Mouse (Mus musculus) skeletal muscle tissue, adult 2 months (tissue): ENCODE data around the gene Gm29776.
A peak's percentile ranks its signal among the peaks of the same experiment; 100 is the strongest.

Source experiments
- DNase-seq: peaks from one replicate; pipeline ENCODE4 v3.0.0-alpha.2; 2012; ENCODE audit warnings: low read depth, low spot score

Gm29776 gene

GRCm38 (mm10) chr14:54698733-54699132, at the start of gene Gm29776:
Gene Gm29776, minus strand, starts transcription at chr14:54698833.
- no peak for DNase-seq

- DNase-seq = no peak
These were observed 47.4 kb upstream of the Gm29776 start for GRCm38 (mm10) chr14:54746038-54746437.

GRCm38 (mm10) chr14:54744473-54744872, 45.8 kb upstream of the Gm29776 start:
- DNase-seq = no peak

DNA sequence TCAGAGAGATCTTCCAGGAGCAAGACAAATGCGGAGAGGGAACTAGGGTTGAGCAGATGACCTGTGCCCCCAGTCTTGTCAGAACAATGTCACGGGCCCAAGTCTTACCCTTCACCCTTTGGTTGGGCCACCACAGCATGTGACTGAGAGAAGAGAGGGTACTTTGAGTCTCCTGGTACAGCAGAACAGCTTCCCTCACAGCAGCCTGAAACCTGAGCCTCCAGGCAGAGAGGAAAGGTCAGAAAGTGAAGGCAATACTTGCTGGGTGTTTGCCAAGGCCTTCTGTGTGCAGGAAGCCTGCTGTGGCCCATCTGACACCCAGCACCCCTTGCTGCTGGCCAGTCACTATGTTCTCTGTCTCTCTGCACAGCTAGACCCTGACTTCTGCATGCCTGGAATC, 43.7 kb upstream of the Gm29776 start:
- peak; percentile 96 for DNase-seq

GRCm38 (mm10) chr14:54741721-54742120, 43.1 kb upstream of the Gm29776 start:
- DNase-seq = no peak

DNA sequence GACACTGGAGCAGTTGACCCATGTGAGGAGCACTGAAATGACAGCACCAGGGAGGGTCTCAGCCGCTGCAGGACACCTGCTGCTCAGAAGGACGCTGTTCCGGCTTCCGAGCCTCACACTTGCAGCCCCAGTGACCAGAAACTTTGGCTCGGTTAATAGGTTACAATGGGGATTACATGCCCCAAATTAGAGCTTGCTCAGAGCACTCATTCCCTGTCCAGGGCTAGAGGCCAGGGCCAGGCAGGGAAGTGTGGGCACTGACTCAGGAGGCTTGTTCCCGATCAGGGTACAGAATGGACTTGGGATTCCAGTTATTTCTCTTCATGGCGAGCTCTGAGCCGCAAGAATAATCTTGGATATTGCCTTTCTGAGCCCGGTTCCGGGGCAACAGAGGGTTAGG, 39.0 kb upstream of the Gm29776 start:
- no peak for DNase-seq

GRCm38 (mm10) chr14:54736555-54737552, 38.2 kb upstream of the Gm29776 start:
- DNase-seq = no peak

- no peak for DNase-seq
These were observed 36.6 kb upstream of the Gm29776 start for GRCm38 (mm10) chr14:54735221-54735620.

DNA sequence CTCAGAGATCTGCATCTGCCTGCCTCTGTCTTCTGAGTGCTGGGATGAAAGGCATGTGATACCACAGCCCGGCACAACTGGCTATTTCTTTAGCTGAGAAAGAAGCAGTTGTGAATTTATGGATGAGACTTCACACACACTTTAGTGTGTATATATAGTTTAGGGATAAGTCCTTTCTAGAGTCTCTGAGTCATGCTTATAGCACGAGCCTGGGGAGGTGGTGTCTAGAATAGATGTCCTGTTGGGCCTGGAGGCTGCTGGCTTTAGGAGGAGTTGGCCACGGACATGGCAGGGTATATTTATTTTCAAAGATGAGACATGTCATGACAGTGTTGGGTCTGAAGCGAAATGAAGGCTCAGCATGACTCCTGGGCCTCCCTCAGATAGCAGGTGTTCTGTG, 35.4 kb upstream of the Gm29776 start:
- DNase-seq = no peak

GRCm38 (mm10) chr14:54732206-54732605, 33.6 kb upstream of the Gm29776 start:
- no peak for DNase-seq

GRCm38 (mm10) chr14:54730305-54730704, 31.7 kb upstream of the Gm29776 start:
- DNase-seq = no peak

- no peak for DNase-seq
These were observed 30.4 kb upstream of the Gm29776 start for GRCm38 (mm10) chr14:54728823-54729653.

- no peak for DNase-seq
These were observed 28.9 kb upstream of the Gm29776 start for GRCm38 (mm10) chr14:54727565-54727964.

- no peak for DNase-seq
These were observed 25.4 kb upstream of the Gm29776 start for GRCm38 (mm10) chr14:54724049-54724448.

DNA sequence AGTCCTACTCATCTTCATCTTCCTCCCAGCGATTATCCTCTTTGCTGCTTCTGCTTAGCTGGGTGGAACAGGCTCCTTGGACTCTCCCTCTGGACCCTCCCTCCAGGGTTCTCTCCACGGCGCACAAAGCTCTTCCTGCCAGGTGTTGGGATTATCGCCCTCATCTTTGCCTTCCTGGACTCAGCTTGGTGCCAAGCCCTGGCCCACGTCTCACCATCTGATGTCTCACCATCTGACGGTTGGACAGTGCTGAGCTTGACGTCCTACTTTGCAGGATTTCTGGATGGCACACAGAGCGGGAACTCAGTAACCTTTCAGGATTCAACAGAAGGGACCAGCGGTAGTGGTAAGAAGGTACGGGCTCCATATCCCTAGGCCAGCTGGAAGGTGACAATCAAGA, 23.1 kb upstream of the Gm29776 start:
- no peak for DNase-seq

GRCm38 (mm10) chr14:54720654-54721350, 22.2 kb upstream of the Gm29776 start:
- peak; percentile 85 for DNase-seq

- DNase-seq = no peak
These were observed 21.4 kb upstream of the Gm29776 start for GRCm38 (mm10) chr14:54720041-54720440.

GRCm38 (mm10) chr14:54715402-54715801, 16.8 kb upstream of the Gm29776 start:
- DNase-seq = no peak

DNA sequence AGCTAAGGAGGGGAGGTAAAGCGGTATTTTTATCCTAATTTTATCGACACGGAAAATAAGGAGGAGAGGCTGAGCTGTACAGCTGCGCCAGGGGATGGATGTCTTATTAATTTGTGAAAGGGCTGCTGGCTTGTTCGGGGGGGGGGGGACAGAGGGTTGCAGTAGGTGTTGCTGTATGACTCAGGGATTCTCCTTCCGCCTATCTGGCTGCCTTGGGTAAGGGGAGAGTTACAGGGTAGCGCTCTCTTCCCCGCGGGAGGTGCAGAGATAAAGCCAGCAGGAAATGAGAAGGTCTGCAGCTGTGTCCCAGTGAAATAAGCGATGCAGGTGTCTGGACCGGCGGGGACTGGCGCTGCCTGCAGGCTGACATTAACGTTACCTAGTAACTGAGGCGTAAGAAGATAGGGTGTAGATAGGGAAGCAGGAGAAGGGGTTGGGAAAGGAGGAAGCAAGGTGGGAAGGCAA, 16.0 kb upstream of the Gm29776 start:
- DNase-seq = no peak

DNA sequence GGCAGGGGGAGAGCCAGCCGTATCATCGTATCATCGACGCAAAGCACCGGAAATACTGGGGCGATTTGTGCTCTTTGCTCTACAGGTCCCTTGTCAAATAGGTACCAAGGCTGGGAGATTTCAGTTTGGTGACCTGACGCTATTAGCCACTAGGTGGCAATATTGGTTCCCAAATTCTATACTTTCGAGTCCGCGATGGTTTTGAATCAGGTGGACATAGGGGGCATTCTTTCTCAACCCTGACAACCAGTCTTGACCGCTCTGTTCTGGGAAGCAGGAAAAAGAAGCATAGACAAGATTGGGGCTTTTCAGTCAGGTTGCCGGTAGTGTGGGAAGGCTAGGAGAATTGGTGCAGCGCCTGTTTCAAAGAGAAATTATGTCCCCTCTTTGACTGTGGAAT, 15.5 kb upstream of the Gm29776 start:
- DNase-seq = peak; percentile 58

DNA sequence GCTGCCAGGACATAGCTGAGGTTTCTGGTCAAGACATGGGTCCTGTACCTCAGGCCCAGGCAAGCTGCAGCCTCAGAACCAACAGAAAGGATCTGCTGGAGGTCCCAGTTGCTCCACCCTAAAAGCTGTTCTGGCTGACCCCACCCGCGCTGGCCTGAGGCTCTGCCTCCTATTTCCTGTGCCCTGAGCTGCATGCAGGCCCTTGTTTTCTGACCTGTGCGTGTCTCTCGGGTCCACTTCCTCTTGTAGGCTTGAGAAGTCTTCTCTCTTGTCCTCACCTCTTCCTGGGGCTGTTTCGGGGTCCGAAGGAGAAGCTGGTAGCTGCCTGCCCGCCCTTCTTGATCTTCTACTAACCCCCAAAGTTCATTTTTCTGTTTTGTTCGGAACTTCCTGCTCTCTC, 14.2 kb upstream of the Gm29776 start:
- DNase-seq = no peak

DNA sequence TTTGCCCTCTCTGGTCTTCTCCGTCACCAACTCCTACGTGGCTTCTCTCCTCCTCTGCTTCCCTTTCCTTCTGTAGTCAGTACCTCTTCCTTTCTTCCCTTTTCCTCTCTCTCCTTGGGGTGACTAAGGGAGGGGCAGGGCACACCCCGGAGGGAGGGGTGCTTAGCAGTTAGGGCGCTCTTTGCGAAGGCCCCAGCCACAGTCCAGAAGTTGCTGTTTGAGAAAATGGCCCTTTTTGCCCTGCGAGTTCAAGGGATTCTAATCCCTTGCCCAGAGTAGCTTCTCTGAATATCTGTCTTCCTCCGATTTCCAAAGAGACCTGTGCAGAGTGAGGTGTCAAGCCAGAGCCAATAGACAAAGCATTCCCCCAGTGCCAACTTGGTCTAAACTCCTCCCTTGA, 13.4 kb upstream of the Gm29776 start, which contains the start of gene Cebpe:
TSS of gene Cebpe (minus strand) at position 101 of the 400 bp plus-strand sequence.
- no peak for DNase-seq
